Mouse (Mus musculus) urinary bladder, adult 2 months (tissue): ENCODE measurements around the gene Vmn2r68. TPM values are rescaled to one million over a fixed set of nuclear protein-coding genes. Genes with fewer than 3 reads are reported as not detected.

Experiments
- DNase-seq: peaks from one replicate; pipeline ENCODE4 v3.0.0; 2022; ENCODE audit warnings: low spot score
- polyA plus RNA-seq: library from polyadenylated mRNA; depleted of rRNA; stranded (reverse); fragments of >200 nt; gene quantifications from 2 replicates; pipeline ENCODE4 v1.2.3, GENCODE M21; 2012; rRNA removed

The Vmn2r68 gene
- polyA plus RNA-seq = not detected in 2 replicates

DNA sequence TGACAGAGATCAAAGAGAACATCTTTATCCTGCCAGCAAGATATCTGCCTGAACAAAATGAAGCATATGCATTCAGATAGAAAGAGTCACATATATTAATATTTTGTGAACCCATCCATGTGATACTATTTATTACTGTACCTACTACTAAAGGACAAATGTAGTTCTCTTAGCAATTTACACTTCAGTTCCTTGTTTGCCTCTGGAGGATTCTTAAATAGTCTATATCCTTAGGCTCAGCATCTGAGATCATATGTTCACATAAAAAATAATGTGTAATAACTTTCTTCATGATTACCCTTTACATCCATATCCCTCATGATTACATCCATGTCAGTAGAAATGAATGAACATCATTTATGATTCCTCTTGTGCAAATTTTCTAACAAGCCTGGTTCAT is at the start of gene Vmn2r68:
Vmn2r68 (minus strand) TSS at position 101 of the 400 bp plus-strand sequence.
- DNase-seq = no peak

Other genes starting within 250 kb of the Vmn2r68 start
- gene Vmn2r66, start 225.5 kb downstream of the Vmn2r68 start, polyA plus RNA-seq = not detected in 2 replicates
- not detected in 2 replicates for gene Vmn2r67, start 81.8 kb downstream of the Vmn2r68 start, polyA plus RNA-seq
- gene Vmn2r69, start 178.1 kb upstream of the Vmn2r68 start, polyA plus RNA-seq = not detected in 2 replicates